ENCODE assay signal across 8 mouse cellular contexts in the genomic region with DNA sequence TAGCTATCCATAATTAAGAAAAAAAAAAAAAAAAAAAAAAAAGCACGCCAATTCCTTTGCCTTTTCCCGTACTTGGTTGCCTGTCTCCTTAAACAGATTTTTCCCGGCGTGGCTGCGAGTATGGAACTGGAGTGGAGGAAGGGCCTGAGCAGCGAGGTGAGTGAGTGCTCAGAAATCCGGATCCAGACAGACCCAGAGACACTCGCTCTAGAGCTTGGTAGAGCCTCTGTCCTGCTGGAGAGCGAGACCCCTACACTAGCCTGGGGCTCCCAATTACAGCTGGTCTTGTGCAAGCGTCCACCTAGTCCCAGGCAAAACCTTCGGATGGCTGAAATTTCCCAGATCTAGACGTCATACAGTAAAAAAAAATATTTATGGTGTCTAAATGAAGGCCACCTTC. TPM values are rescaled to one million over a fixed set of nuclear protein-coding genes. Genes with fewer than 3 reads are reported as not detected.
DNase-seq lines count a peak whose midpoint lies in the region; ATAC-seq and TF ChIP-seq lines count a peak whose summit lies in the region.

No protein-coding gene starts in this region.

- H3K79me2 ChIP-seq in liver, adult 2 months (ENCODE audit: control insufficient read depth, insufficient read depth, low read length) = no peaks in the 10 kb centered on the region

- no peak for TF ChIP-seq POLR2A in testis, adult 2 months (IDR thresholded peaks at IDR 0.05; ENCODE audit: control insufficient read depth, low read depth, low read length)
- no peak for TF ChIP-seq POLR2A in liver, adult 2 months (IDR thresholded peaks at IDR 0.05; ENCODE audit: extremely low read depth, insufficient read depth, low read length)

- WGBS in heart, embryonic 15.5 days = 1% methylated on average over 12 of the region's 12 CpGs
- 2% methylated on average over 12 of the region's 12 CpGs for WGBS in liver, adult 2 months

- peak; percentile 59 for ATAC-seq in cerebellum, adult (ENCODE audit: insufficient number of reproducible peaks, low FRiP score, low TSS enrichment)
- ATAC-seq in heart, embryonic 15.5 days (replicated peaks; ENCODE audit: insufficient number of reproducible peaks, insufficient read depth, low FRiP score, low read depth) = peak; percentile 60; the same call in 1 of the 2 replicates

- H3K4me3 ChIP-seq in testis, adult 2 months (ENCODE audit: control insufficient read depth, low read depth, low read length) = peak overlapping the region; percentile 95
- peak overlapping the region; percentile 66 for H3K4me3 ChIP-seq in heart, embryonic 15.5 days
- H3K4me3 ChIP-seq in liver, adult 2 months (ENCODE audit: insufficient read depth, low read depth, low read length) = peak overlapping the region; percentile 55; the same call in 1 of the 2 replicates

- TF ChIP-seq CTCF in testis, adult 2 months (IDR thresholded peaks at IDR 0.05; ENCODE audit: control insufficient read depth, insufficient read depth, insufficient replicate concordance, low read depth, low read length) = no peak
- TF ChIP-seq CTCF in liver, adult 2 months (IDR thresholded peaks at IDR 0.05; ENCODE audit: low read depth, low read length) = no peak

- peak overlapping the region; percentile 94 for H3K4me2 ChIP-seq in heart, embryonic 15.5 days

- no peaks in the 10 kb centered on the region for H3K36me3 ChIP-seq in testis, adult 2 months (ENCODE audit: control insufficient read depth, insufficient read depth, low read length)
- no peaks in the 10 kb centered on the region for H3K36me3 ChIP-seq in heart, embryonic 15.5 days
- no peaks in the 10 kb centered on the region for H3K36me3 ChIP-seq in liver, adult 2 months (ENCODE audit: control insufficient read depth, insufficient read depth, low read length)

- H3K4me1 ChIP-seq in testis, adult 2 months (ENCODE audit: control insufficient read depth, insufficient read depth, low read length) = peaks cover 14% of the 10 kb centered on the region
- H3K4me1 ChIP-seq in heart, embryonic 15.5 days (replicated peaks) = peaks cover 4% of the 10 kb centered on the region
- peaks cover 2% of the 10 kb centered on the region for H3K4me1 ChIP-seq in liver, adult 2 months (ENCODE audit: control insufficient read depth, insufficient read depth, low read length)

- no peaks in the 10 kb centered on the region for H3K27me3 ChIP-seq in testis, adult 2 months (ENCODE audit: control insufficient read depth, insufficient read depth, low read length)
- H3K27me3 ChIP-seq in heart, embryonic 15.5 days = no peaks in the 10 kb centered on the region
- no peaks in the 10 kb centered on the region for H3K27me3 ChIP-seq in liver, adult 2 months (ENCODE audit: control insufficient read depth, insufficient read depth, low read length)

- peak overlapping the region; percentile 43 for H3K27ac ChIP-seq in testis, adult 2 months (ENCODE audit: control insufficient read depth, insufficient read depth, low read depth, low read length)
- H3K27ac ChIP-seq in heart, embryonic 15.5 days = no peak overlapping the region
- H3K27ac ChIP-seq in liver, adult 2 months (replicated peaks; ENCODE audit: insufficient read depth, low read depth, low read length) = no peak overlapping the region

- H3K9me3 ChIP-seq in heart, embryonic 15.5 days (replicated peaks) = no peaks in the 10 kb centered on the region

- DNase-seq in cerebellum, adult 9-11 months = no peak
- no peak for DNase-seq in testis, postnatal 10 days (ENCODE audit: low spot score)
- DNase-seq in liver, adult 2 months (ENCODE audit: extremely low read depth, low read depth, low spot score) = no peak
- DNase-seq in retina, postnatal 7 days (ENCODE audit: low read depth, low spot score) = peak; percentile 16
- no peak for DNase-seq in Muller cell, postnatal 12 days (ENCODE audit: inconsistent ontology term)

- peak overlapping the region; percentile 53 for H3K9ac ChIP-seq in heart, embryonic 15.5 days
- H3K9ac ChIP-seq in liver, adult 2 months (ENCODE audit: low read depth, low read length) = no peak overlapping the region; the same call in 1 of the 2 replicates

RNA-seq across cellular contexts. Expression of gene Asns, which starts 0.6 kb away (rescaled TPM):
- polyA plus RNA-seq in testis, adult 2 months (2012; rRNA removed) = 114 and 122 TPM in 2 replicates
- polyA plus RNA-seq in heart, embryonic 15.5 days (2015; fragmentation: Nextera tagmentation; extraction: Ambion mirVana) = 16.1 and 23.7 TPM in 2 replicates
- 1.0 and 4.7 TPM in 2 replicates for total RNA-seq in liver, adult 2 months (2014; rRNA removed)
- 1.5 and 2.3 TPM in 2 replicates for polyA plus RNA-seq in liver, adult 2 months (2012; rRNA removed)
